Mouse (Mus musculus) cerebellum, postnatal 14 days (tissue): Measurements from ENCODE around the gene Alg3.
A peak's percentile ranks its signal among the peaks of the same experiment; 100 is the strongest.

Experiments used
- DNase-seq, 2 experiments: peaks; one replicate each; pipeline ENCODE4 v3.0.0; 2021; ENCODE audit warnings: mixed read lengths in 2 of 2

Gene Alg3

GRCm38 (mm10) chr16:20611357-20612227, at the start of gene Alg3, which contains the start of the genes Eef1akmt4 and Gm49333:
Gene Alg3, minus strand, starts transcription at chr16:20611735.
Gene Eef1akmt4, plus strand, starts transcription at chr16:20611593.
Gene Gm49333, plus strand, starts transcription at chr16:20611610.
- peak; percentile 81 to 82 for DNase-seq

- no peak for DNase-seq
Measured at GRCm38 (mm10) chr16:20657661-20658060, 46.1 kb upstream of the Alg3 start.

- no peak for DNase-seq
Measured at GRCm38 (mm10) chr16:20653315-20653714, 41.8 kb upstream of the Alg3 start.

- DNase-seq, result no peak
Measured at GRCm38 (mm10) chr16:20651947-20652310, 40.4 kb upstream of the Alg3 start.

GRCm38 (mm10) chr16:20651076-20651946, 39.8 kb upstream of the Alg3 start, which contains the start of gene Psmd2:
Gene Psmd2, plus strand, starts transcription at chr16:20651652.
- DNase-seq, result peak; percentile 98 to 99

GRCm38 (mm10) chr16:20643911-20644310, 32.4 kb upstream of the Alg3 start:
- DNase-seq, result no peak

- DNase-seq, result peak; percentile 92 to 94
Measured at GRCm38 (mm10) chr16:20642161-20642560, 30.6 kb upstream of the Alg3 start.

- DNase-seq, result peak; percentile 55 to 64
Measured at GRCm38 (mm10) chr16:20638367-20638766, 26.8 kb upstream of the Alg3 start.

GRCm38 (mm10) chr16:20637410-20637809, 25.9 kb upstream of the Alg3 start:
- no peak for DNase-seq

GRCm38 (mm10) chr16:20629731-20630634, 18.4 kb upstream of the Alg3 start, which contains the start of gene Ece2:
Gene Ece2, plus strand, starts transcription at chr16:20629828.
- peak; percentile 71 to 73 for DNase-seq

- DNase-seq, result no peak
Measured at GRCm38 (mm10) chr16:20628871-20629391, 17.4 kb upstream of the Alg3 start.

- no peak for DNase-seq
Measured at GRCm38 (mm10) chr16:20623211-20623610, 11.7 kb upstream of the Alg3 start.

GRCm38 (mm10) chr16:20621991-20622685, 10.6 kb upstream of the Alg3 start:
- DNase-seq, result peak; percentile 70 to 71

- peak; percentile 80 to 86 for DNase-seq
Measured at GRCm38 (mm10) chr16:20621191-20621990, 9.9 kb upstream of the Alg3 start, which contains the start of gene Camk2n2. Gene Camk2n2, minus strand, starts transcription at chr16:20621287.

GRCm38 (mm10) chr16:20620751-20621190, 9.2 kb upstream of the Alg3 start:
- DNase-seq, result no peak

- no peak for DNase-seq
Measured at GRCm38 (mm10) chr16:20620399-20620735, 8.8 kb upstream of the Alg3 start.

GRCm38 (mm10) chr16:20619541-20620398, 8.2 kb upstream of the Alg3 start:
- peak; percentile 39 to 57 for DNase-seq

- peak; percentile 82 to 86 for DNase-seq
Measured at GRCm38 (mm10) chr16:20610501-20611356, 806 bp downstream of the Alg3 start.
